Mouse (Mus musculus): ENCODE measurements at regions not wholly inside any gene's neighbourhood (a gene's known extent, or its start where the extent isn't known, plus 50 kb on each side); places are given as distances from the start of the nearest gene placed in this dataset.

- no peak for DNase-seq (ENCODE audit: low read depth in 2 of 2, low spot score in 2 of 2)
Observed at GRCm38 (mm10) chr13:84399345-84400170, 177.5 kb downstream of the Tmem161b start.

- DNase-seq (ENCODE audit: low read depth in 2 of 2, low spot score in 2 of 2) = no peak
Observed at GRCm38 (mm10) chr13:84401006-84401405, 178.9 kb downstream of the Tmem161b start.

DNA sequence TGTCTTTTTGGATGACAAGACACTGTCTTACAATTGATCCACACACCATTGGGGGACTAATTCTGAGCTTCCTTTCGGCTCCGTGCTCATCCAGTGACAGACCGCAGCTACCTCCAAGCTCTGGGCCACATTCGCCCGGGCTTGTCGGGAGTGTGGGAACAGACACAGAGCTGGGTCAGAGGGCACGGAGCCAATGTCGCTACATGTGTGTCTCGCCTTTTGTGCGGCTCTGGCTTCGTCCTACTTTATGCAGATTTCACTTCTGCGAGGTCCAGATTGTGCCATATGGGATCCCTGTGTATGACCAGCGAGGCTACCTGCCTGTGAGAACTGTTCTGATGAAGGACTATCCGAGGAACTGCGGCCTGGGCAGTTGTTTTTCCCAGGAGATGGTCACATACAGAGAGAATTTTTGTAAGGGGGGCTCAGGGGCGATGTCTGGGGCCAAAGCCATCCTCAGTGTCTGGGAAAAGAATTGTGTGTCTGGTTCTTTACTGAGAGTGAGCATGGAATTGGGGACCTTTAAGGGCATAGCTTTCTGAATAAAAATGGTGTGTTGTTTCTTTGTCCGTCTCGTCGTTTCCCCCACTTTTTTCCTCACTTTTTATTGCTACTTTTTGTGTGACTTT lies 182.6 kb downstream of the Tmem161b start:
- no peak for DNase-seq (ENCODE audit: low read depth in 2 of 2, low spot score in 2 of 2)

GRCm38 (mm10) chr13:84434444-84434843 lies 212.3 kb downstream of the Tmem161b start:
- no peak for DNase-seq (ENCODE audit: low read depth in 2 of 2, low spot score in 2 of 2)

DNA sequence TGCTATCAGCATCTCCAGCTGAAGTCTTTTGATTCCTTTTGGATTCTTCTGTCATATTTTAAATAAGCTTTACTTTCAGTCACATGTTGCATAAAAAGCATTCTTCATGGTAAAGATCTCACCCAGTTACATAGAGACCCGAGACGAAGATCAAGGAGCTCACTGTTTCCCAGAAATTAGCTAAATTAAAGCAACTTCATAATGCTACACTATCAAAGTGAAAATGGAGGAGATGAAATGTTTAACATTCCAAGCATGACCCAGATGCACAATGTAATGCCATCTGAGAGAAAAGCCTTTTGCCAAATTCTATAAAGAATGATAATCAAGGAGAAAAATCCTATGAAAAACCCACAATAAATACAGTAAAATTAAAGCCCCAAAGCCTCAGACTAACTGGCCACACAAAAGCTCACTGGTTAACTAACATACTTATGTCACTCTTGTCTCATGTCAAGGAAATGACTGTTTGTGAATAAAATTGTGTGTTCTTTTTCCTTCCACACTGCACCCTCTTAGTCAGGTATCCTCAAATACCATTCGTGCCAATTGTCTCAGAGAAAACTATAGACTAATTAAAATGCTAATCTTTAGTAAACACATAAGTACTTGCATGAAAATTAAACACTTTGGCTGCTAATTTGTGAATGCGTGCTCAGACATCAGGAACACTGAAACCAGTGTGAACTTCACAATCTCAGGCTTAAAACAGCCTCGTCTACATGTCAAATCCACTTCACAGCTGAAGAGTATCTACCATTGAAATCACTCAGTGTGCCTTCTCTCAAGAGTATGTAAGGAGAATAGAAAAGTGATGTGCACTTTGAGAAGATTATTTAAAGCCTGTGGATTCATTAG lies 215.7 kb downstream of the Tmem161b start:
- DNase-seq (ENCODE audit: low read depth in 2 of 2, low spot score in 2 of 2) = no peak

GRCm38 (mm10) chr13:84438444-84438766 lies 216.3 kb downstream of the Tmem161b start:
- no peak for DNase-seq (ENCODE audit: low read depth in 2 of 2, low spot score in 2 of 2)

GRCm38 (mm10) chr13:84448514-84448913 lies 226.4 kb downstream of the Tmem161b start:
- DNase-seq (ENCODE audit: low read depth in 2 of 2, low spot score in 2 of 2) = no peak

GRCm38 (mm10) chr13:84449001-84449551 lies 227.0 kb downstream of the Tmem161b start:
- no peak for DNase-seq (ENCODE audit: low read depth in 2 of 2, low spot score in 2 of 2)
